Mouse (Mus musculus): ENCODE results near the gene Rps16.
A peak's percentile ranks its signal among the peaks of the same experiment; 100 is the strongest.

Gene Rps16

DNA sequence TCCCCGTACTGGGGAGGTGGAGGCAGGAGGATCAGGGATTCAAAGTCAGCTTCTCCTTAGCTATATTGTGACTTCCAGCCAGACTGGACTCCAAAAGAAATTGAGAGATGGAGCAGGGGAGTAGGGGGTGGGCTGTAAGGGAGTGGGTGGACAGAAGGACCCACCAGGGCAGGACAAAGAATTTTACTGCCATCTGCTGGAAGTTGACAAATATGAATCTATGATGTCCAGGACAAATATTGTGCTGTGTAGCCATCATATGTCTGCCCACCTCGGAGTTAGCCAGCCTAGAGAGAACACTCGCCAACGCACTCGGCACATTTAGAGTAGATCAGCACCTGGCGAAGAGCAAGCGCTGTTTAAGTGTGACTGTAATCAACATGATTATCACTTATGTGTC lies 1.9 kb upstream of the Rps16 start:
- no peak for DNase-seq

- no peak for DNase-seq
Observed at GRCm38 (mm10) chr7:28351676-28352191, 1.3 kb downstream of the Rps16 start.

DNA sequence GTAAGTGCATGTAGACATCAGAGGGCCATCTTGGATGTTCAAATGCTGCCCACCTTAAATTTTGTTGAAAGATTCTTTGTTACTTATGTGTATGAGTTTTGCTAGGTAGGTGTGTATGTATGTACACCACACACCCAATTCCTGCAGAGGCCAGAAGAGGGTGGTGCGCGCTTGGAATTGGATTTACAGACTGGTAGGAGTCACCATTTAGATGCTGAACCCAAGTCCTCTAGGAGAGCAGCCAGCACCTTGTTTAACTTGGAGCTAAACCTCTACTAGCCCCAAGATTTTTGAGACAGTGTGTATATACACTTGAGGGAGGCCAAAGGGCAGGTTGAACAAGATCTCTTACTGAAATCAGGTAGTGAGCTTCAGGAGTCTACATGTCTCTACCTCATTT lies 2.8 kb downstream of the Rps16 start:
- DNase-seq: no peak

DNA sequence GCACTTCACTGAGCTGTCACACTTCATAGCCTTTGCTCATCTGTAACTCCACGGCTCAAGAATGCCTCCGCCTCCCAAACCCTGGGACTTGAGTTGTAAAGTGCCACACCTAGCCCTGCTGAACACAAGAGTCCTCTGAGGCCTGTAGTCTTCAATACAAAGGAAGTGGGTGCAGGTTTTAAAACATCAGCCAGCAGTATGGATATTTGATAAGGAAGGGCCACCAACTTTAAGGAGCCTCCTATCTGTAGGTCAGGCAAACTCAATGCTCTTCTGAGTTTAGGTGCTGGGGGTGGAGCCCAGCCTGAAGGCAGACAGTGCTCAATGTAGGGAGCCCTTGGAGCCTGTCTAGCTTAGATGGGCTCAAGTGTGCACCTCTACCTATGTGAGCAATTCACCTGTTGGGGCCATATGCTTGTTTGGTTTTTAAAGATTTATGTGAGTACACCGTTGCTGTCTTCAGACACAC lies 3.7 kb downstream of the Rps16 start:
- no peak for DNase-seq

- no peak for DNase-seq
Observed at GRCm38 (mm10) chr7:28354596-28354995, 4.1 kb downstream of the Rps16 start.

GRCm38 (mm10) chr7:28355221-28355620 lies 4.8 kb downstream of the Rps16 start:
- no peak for DNase-seq

DNA sequence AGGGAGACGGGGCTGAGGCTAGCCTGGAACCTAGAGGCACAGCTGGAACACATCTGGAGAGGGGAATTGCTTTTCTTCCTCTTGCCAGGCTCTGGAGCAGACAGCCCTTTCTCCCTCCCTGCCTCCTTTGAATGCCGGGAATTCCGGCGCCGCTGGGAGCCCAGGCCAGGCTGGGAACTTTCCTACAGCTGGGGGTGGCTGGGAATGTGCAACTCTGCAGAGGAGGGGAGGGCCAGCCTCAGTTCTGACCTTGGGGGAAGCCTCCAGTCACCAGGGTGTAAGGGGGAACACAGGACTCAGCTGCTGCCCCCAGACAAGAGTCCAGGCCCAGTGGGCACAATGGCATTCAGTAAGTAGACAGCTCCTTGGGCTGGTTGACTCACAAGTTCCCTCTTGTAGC lies 6.5 kb downstream of the Rps16 start:
- DNase-seq: no peak

- no peak for DNase-seq
Observed at GRCm38 (mm10) chr7:28357984-28358383, 7.5 kb downstream of the Rps16 start.

- DNase-seq: no peak
Observed at GRCm38 (mm10) chr7:28358431-28358830, 8.0 kb downstream of the Rps16 start.

DNA sequence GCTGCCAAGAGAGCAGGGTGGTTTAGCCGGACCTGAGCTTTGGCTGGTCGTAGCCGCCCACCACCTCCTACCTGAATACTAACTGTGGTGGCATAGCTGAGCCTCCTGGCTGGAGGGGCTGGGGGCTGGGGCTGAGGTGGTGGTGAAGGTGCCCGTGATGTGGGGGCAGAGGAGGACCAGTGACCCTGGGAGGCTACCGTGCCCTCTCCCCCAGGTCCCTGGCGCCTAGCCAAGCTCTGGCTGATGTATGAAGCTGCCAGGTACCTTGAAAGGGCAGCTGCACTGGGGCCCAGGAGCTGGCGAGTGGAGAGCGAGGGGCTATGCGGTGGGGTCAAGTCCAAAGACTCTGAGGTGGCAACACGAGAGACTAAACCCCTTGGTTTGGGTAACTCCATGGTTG lies 9.4 kb downstream of the Rps16 start:
- DNase-seq: no peak

DNA sequence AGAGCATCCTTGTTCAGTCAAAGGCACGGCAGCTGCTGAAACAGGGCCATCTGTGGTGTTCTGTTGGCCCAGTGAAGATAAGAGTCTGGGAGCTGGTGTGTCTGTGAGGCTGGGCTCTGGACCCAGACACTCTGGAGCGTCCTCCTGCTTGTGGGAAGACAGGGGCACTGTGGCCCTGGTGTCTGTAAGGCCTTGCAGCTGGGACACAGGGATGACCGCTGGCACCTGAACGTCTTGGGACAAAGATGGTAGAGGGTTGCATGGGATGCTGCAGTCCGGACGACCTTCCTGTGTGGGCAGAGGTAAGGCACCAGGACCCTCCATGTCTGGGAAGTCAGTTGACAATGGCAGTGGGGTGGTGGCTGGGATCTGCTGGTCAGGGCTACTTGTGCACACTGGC lies 9.8 kb downstream of the Rps16 start:
- no peak for DNase-seq

GRCm38 (mm10) chr7:28361647-28362341 lies 11.3 kb downstream of the Rps16 start:
- DNase-seq: no peak

- no peak for DNase-seq
Observed at GRCm38 (mm10) chr7:28362441-28363060, 12.1 kb downstream of the Rps16 start.

- DNase-seq: no peak
Observed at GRCm38 (mm10) chr7:28367663-28368275, 17.3 kb downstream of the Rps16 start.

GRCm38 (mm10) chr7:28368276-28368920 lies 17.9 kb downstream of the Rps16 start:
- no peak for DNase-seq

GRCm38 (mm10) chr7:28370051-28370450 lies 19.6 kb downstream of the Rps16 start:
- DNase-seq: no peak

DNA sequence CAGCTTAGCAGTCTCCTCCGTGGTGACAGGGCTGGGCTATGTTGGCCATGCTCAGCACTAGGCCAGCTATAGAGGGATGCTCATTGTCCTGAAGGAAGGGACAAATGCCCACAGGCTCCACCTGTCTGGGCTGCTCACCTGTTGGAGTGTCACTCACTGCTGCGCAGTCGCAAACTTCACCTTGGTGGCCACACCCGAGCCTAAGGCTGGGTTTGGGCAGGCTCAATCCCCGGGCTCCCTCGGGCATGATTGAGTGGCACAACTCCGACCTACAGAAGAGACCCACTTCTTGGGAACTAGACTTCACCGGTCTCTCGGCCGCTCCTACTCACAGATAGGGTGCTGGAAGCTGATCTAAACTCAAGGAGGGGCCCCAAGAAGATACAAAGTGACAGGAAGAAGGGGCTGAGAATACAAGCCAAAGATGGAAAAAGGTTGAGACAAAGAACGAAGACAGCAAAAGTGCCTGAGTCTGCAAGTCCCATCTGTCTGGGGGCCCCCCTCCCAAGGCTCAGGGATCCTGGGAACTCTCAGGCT lies 20.6 kb downstream of the Rps16 start:
- no peak for DNase-seq

- no peak for DNase-seq
Observed at GRCm38 (mm10) chr7:28371514-28371989, 21.1 kb downstream of the Rps16 start.

DNA sequence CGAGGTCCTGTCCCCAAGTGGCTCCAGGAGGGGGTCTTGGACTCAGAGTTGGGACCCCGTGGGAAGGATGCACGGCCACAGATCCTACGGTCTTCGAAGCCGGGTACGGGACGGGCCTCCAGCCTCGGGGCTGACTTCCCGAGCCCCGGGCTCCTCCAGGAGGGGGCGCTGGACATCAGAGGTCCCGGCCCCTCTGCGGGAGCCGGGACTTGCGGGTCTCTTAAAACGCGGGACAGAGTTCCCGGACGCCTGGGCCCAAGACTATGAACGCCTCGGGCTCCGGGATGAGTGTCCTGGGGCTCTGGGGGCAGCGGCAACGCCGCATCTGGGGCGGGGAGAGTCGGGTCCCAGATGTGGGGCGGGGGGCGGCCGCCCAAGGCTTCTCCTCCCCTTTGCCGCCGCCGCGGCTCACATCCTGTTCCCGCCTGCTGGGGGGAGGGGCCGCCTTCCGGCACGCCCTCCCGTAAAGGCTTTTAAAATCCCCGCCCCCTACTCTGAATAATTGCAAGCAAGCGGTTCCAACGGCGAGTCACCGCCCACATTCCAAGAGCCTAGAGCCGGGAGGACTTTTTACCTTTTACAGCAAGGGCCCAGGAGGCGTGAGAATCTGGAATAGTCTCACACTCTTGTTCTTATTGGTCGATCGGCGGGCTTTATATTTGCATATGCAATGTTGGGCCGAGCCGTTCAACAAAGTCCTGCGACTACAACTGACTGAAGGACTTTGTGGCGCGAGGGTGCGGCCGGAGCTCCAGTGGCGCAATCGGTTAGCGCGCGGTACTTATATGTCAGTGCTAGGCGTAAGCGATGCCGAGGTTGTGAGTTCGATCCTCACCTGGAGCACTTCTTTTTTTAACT lies 22.0 kb downstream of the Rps16 start, which contains the start of gene Plekhg2:
TSS of gene Plekhg2 (minus strand) at position 349 of the 858 bp plus-strand sequence.
- peak; percentile 91 for DNase-seq

DNA sequence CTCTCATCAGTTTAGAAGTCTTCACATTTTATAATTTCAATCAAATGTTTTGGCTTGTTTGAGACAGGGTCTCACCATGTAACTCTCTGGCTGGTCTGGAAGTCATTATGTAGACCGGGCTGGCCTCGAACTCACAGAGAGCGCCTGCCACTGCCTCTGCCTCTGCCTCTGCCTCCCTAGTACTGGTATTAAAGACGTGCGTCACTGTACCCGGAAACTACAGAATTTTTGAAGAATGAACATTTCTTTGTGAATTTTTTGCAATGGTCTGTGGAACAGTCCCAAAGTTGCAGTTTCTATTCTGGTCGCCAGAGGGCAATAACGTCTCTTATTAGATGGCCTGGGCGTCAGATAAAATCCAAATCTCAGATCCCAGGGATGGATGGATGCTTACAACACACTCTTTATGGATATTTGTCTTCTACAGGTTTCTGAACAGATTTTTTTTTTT lies 22.7 kb downstream of the Rps16 start:
- peak; percentile 74 for DNase-seq

DNA sequence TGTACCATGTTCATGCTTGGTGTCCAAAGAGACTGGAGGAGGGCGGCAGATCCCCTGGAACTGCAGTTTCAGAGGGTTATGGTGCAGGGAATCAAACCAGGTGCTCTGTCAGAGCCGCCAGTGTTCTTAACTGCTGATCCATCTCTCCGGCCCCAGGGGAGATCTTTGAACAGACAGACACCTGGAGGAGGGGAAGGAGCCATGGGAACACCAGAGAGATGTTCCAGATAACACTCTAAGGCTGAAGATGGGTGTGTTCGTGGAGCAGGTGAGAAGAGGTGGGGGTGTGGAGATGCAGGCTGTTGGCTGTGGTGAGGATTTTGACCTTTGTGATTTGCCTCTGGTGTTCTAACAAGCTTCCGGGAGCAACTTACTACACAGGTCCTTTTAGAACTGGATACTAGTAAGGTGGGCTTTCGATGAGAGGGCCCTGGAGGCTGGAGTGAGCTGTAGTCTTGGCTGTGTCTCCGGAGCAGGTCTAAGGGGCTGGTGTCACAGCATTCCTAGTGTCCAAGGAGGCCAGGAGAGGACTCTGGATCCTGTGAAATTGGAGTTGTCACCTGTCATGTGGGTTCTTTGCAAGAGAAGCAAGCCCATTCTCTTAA lies 23.5 kb downstream of the Rps16 start:
- peak; percentile 35 for DNase-seq
